Mouse (Mus musculus): Measurements from ENCODE around the gene Slc26a3. TPM values are rescaled to one million over a fixed set of nuclear protein-coding genes. Genes with fewer than 3 reads are reported as not detected.

The Slc26a3 gene
- polyA plus RNA-seq, 1 experiment from 2014 or later, result not detected

GRCm38 (mm10) chr12:31486431-31486830, 95.8 kb downstream of the Slc26a3 start:
- in situ Hi-C loops (cut with MboI; ENCODE audit: low pct_unique_long_range_greater_than_20kb), result no loop called here
- no peak for ATAC-seq
- ChIA-PET CTCF (no interaction called here), POLR2A (no interaction called here)
- DNase-seq (ENCODE audit: low read depth, low spot score), result no peak
- TF ChIP-seq CTCF (IDR thresholded peaks at IDR 0.05), result no peak
- no peaks in the 10 kb centered on the region for H3K27me3 ChIP-seq

DNA sequence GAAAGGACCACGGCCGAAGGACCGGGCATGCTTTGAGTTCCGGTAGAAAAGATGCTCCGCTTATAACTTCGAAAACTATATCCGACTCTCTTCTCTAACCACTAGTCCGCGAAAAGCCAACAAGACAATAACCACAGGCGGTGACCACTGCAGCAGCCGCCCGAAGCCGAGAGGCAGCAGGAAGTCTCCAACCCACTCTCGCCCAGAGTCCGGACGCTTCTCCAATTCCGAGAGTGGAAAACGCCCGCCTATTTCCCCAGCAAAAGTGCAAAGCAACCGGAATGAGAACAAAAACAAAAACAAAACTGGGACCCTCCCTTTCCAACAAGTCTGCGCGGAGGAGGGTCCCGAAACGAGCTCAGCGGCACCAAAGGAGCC, 108.3 kb downstream of the Slc26a3 start:
- ATAC-seq, result peak; percentile 24
- CTCF ChIA-PET, result no interaction called here
- POLR2A ChIA-PET, result interaction anchor here (0.6 to 1.0 kb wide), 3 partner anchors 60 to 234 kb away, joined by 3 read pairs; partner anchors contain the start of gene Lamb1
- no peaks in the 10 kb centered on the region for H3K27me3 ChIP-seq
- TF ChIP-seq CTCF (IDR thresholded peaks at IDR 0.05), result no peak
- in situ Hi-C loops (cut with MboI; ENCODE audit: low pct_unique_long_range_greater_than_20kb), result loop anchor here (10.0 kb wide), 1 partner anchor 374 kb away; no protein-coding TSS in a partner anchor
- DNase-seq (ENCODE audit: low read depth, low spot score), result no peak

- POLR2A ChIA-PET, result interaction anchor here (0.6 to 1.0 kb wide), 3 partner anchors 60 to 235 kb away, joined by 3 read pairs; partner anchors contain the start of gene Lamb1
- H3K27me3 ChIP-seq, result no peaks in the 10 kb centered on the region
- TF ChIP-seq CTCF (IDR thresholded peaks at IDR 0.05), result no peak
- DNase-seq (ENCODE audit: low read depth, low spot score) (peak; percentile 70), ATAC-seq (peak; percentile 97)
- CTCF ChIA-PET, result no interaction called here
- in situ Hi-C loops (cut with MboI; ENCODE audit: low pct_unique_long_range_greater_than_20kb), result loop anchor here (10.0 kb wide), 4 partner anchors 125 to 425 kb away; partner anchors contain the start of genes Cog5 and Dus4l
Measured at GRCm38 (mm10) chr12:31499314-31500131, 108.9 kb downstream of the Slc26a3 start, which contains the start of gene Cbll1. Gene Cbll1 (minus strand): TSS chr12:31499616.

DNA sequence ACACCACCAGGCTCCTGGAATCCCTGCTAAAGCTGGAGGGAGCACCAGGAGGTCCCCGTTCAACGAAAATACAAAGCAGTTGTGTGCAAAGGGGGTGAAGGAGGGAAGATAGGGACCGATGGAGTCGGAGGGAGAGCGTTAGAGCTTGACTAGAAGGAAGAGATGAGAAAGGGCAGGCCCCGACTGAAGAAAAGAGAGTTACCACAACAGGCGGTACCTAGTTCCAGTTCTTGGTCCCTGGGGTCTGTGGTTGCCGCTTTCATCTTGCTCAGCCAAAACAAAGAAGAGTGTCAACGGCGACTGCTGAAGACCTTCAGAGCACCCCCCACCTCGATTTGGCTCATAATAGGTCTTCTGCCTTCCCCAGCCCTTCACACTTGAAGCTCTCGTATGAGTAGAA, 109.5 kb downstream of the Slc26a3 start:
- ATAC-seq (no peak), DNase-seq (ENCODE audit: low read depth, low spot score) (no peak)
- POLR2A ChIA-PET, result no interaction called here
- CTCF ChIA-PET, result no interaction called here
- in situ Hi-C loops (cut with MboI; ENCODE audit: low pct_unique_long_range_greater_than_20kb), result loop anchor here (10.0 kb wide), 3 partner anchors 125 to 425 kb away; partner anchors contain the start of genes Cog5 and Dus4l
- no peaks in the 10 kb centered on the region for H3K27me3 ChIP-seq
- no peak for TF ChIP-seq CTCF (IDR thresholded peaks at IDR 0.05)

DNA sequence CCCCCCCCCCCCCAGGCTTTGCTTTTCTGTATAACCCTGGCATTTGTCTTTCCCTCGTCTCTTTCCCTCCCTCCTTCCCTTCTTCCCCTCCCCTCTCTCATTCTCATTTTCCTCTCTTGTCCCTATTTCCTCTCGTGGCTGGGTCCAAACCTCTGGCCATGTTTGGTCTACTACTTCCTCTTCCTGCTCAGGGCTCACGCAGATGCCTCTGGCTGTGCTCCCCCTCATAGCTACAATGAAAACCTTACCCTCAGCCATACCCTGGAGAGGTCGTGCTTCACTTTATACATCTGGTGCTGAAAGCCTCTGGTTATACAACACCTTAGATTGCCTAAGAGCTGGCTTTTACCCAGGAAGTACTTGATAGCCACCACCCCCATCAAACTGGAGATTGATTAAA, 110.6 kb downstream of the Slc26a3 start:
- in situ Hi-C loops (cut with MboI; ENCODE audit: low pct_unique_long_range_greater_than_20kb), result loop anchor here (10.0 kb wide), 3 partner anchors 126 to 424 kb away; partner anchors contain the start of genes Cog5 and Dus4l

GRCm38 (mm10) chr12:31503211-31503610, 112.5 kb downstream of the Slc26a3 start:
- no peaks in the 10 kb centered on the region for H3K27me3 ChIP-seq
- ChIA-PET POLR2A (no interaction called here), CTCF (no interaction called here)
- no peak for TF ChIP-seq CTCF (IDR thresholded peaks at IDR 0.05)
- DNase-seq (ENCODE audit: low read depth, low spot score), result no peak
- ATAC-seq, result no peak
- in situ Hi-C loops (cut with MboI; ENCODE audit: low pct_unique_long_range_greater_than_20kb), result loop anchor here (10.0 kb wide), 3 partner anchors 128 to 422 kb away; partner anchors contain the start of genes Cog5 and Dus4l

More for the DNA sequence above, 110.6 kb downstream of the Slc26a3 start:
- ChIA-PET CTCF (no interaction called here), POLR2A (no interaction called here)
- no peak for DNase-seq (ENCODE audit: low read depth, low spot score)
- TF ChIP-seq CTCF (IDR thresholded peaks at IDR 0.05), result no peak
- no peak for ATAC-seq
- no peaks in the 10 kb centered on the region for H3K27me3 ChIP-seq

DNA sequence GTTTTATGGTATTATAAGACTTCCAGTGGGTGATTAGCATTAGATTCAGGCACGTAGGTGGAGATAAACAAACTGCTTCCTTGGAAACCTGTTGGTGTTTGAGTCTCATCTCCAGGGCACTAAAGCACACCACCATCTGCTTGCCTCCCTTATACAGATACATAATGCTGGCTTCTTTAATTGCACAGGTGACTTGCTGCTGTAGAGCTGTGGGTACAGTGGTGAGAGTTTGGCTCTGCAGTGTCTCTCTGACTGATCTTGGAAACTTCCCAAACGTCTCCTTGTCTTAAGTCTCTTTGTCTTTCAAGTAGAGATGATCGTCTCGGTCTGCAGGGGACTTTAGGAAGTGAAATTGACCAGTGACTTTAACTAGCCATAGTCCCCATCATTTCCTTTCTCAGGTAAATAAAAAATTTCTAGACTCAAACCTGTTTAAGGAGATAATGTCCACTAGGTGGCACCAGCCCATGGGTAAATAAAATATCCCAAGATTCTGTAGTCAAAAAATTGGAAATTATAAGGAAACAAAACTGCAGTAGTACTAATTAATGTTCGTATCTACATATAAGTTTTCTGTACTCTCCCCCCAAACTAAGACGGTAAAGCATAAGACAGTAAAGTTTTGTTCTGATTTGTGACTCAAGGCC, 117.2 kb downstream of the Slc26a3 start:
- DNase-seq (ENCODE audit: low read depth, low spot score), result no peak

DNA sequence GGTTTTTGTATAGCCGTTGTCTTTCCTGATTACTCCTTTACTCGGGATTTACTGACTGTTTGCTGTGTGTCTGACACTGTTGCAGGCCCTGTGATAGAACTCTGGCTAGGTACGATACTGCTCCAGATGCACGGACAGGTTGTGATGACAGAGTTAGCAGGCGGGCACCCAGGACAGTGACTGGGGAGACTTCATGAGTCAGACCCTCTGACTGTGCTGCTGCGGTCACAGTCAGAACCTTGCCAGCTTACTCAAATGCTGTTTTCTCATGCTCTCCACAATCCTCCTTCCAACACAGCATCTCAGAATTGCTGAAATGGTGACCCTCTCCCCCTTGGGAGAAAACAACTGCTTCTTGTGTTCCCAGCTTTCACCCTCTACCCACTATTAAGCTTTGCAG, 117.8 kb downstream of the Slc26a3 start:
- no peak for ATAC-seq
- ChIA-PET CTCF (interaction anchor here (1.1 kb wide), 1 partner anchor 145 kb away, joined by 3 read pairs; no protein-coding TSS in a partner anchor), POLR2A (no interaction called here)
- DNase-seq (ENCODE audit: low read depth, low spot score), result no peak
- no peaks in the 10 kb centered on the region for H3K27me3 ChIP-seq
- no peak for TF ChIP-seq CTCF (IDR thresholded peaks at IDR 0.05)
- in situ Hi-C loops (cut with MboI; ENCODE audit: low pct_unique_long_range_greater_than_20kb), result loop anchor here (5.0 to 10.0 kb wide), 4 partner anchors 134 to 416 kb away; partner anchors contain the start of genes Cog5 and Dus4l

More for the DNA sequence above, 117.2 kb downstream of the Slc26a3 start:
- H3K27me3 ChIP-seq, result no peaks in the 10 kb centered on the region
- CTCF ChIA-PET, result interaction anchor here (1.4 kb wide), 1 partner anchor 127 kb away, joined by 3 read pairs; no protein-coding TSS in a partner anchor
- in situ Hi-C loops (cut with MboI; ENCODE audit: low pct_unique_long_range_greater_than_20kb), result loop anchor here (5.0 to 10.0 kb wide), 4 partner anchors 133 to 417 kb away; partner anchors contain the start of genes Cog5 and Dus4l
- no peak for ATAC-seq
- POLR2A ChIA-PET, result no interaction called here
- TF ChIP-seq CTCF (IDR thresholded peaks at IDR 0.05), result peak; percentile 62

- no peaks in the 10 kb centered on the region for H3K27me3 ChIP-seq
- TF ChIP-seq CTCF (IDR thresholded peaks at IDR 0.05), result no peak
- in situ Hi-C loops (cut with MboI; ENCODE audit: low pct_unique_long_range_greater_than_20kb), result no loop called here
- DNase-seq (ENCODE audit: low read depth, low spot score) (no peak), ATAC-seq (no peak)
- ChIA-PET CTCF (no interaction called here), POLR2A (no interaction called here)
Measured at GRCm38 (mm10) chr12:31511218-31511617, 120.5 kb downstream of the Slc26a3 start.

GRCm38 (mm10) chr12:31512634-31513411, 122.2 kb downstream of the Slc26a3 start:
- in situ Hi-C loops (cut with MboI; ENCODE audit: low pct_unique_long_range_greater_than_20kb), result no loop called here
- DNase-seq (ENCODE audit: low read depth, low spot score) (no peak), ATAC-seq (no peak)
- CTCF ChIA-PET, result interaction anchor here (0.7 to 0.9 kb wide), 2 partner anchors 15 to 23 kb away, joined by 3 to 4 read pairs; no protein-coding TSS in a partner anchor
- POLR2A ChIA-PET, result no interaction called here
- no peak for TF ChIP-seq CTCF (IDR thresholded peaks at IDR 0.05)
- peaks cover 3% of the 10 kb centered on the region for H3K27me3 ChIP-seq
